Mouse (Mus musculus) liver, embryonic 11.5 days (tissue): ENCODE results near the gene Rxrg. TPM values are rescaled to one million over a fixed set of nuclear protein-coding genes. Genes with fewer than 3 reads are reported as not detected.
A peak's percentile ranks its signal among the peaks of the same experiment; 100 is the strongest.

Experiments
- ATAC-seq: fragments of 200-750 bp; cut with Nextera tagmentation; replicated peaks from 2 replicates; pipeline ENCODE4 v1.8.0; 2017; ENCODE audit warnings: moderate number of reproducible peaks, mild to moderate bottlenecking, moderate TSS enrichment, moderate library complexity; ENCODE audit not compliant: low FRiP score
- DNase-seq: peaks from one replicate; pipeline ENCODE4 v3.0.0-alpha.2; 2017; ENCODE audit warnings: low spot score
- H3K27ac ChIP-seq: fragments of 300-500 bp; sonication (generic); 2 replicates; pipeline ENCODE4 v1.5.1; 2014; ENCODE audit warnings: mild to moderate bottlenecking, low read depth, low read length, control low read depth
- H3K27me3 ChIP-seq: fragments of 300-500 bp; sonication (generic); replicated peaks from 2 replicates; pipeline ENCODE4 v1.6.1; 2014; ENCODE audit warnings: low read length, mixed read lengths; ENCODE audit not compliant: control insufficient read depth, insufficient read depth
- H3K36me3 ChIP-seq: fragments of 300-500 bp; sonication (generic); 2 replicates; pipeline ENCODE4 v1.6.1; 2014; ENCODE audit warnings: mild to moderate bottlenecking, low read length, moderate library complexity, mixed read lengths; ENCODE audit not compliant: control insufficient read depth, insufficient read depth
- H3K4me1 ChIP-seq: fragments of 300-500 bp; sonication (generic); replicated peaks from 2 replicates; pipeline ENCODE4 v1.6.1; 2014; ENCODE audit warnings: low read length, mixed read lengths; ENCODE audit not compliant: control insufficient read depth, insufficient read depth
- H3K4me2 ChIP-seq: fragments of 300-500 bp; sonication (generic); 2 replicates; pipeline ENCODE4 v1.6.1; 2014; ENCODE audit warnings: mild to moderate bottlenecking, control low read depth, moderate library complexity
- H3K4me3 ChIP-seq: fragments of 300-500 bp; sonication (generic); 2 replicates; pipeline ENCODE4 v1.5.1; 2014; ENCODE audit warnings: low read depth, low read length, control low read depth
- H3K9ac ChIP-seq: fragments of 300-500 bp; sonication (generic); 2 replicates; pipeline ENCODE4 v1.6.1; 2014; ENCODE audit warnings: low read depth, low read length, control low read depth
- H3K9me3 ChIP-seq: fragments of 300-500 bp; sonication (generic); 2 replicates; pipeline ENCODE4 v1.6.1; 2016; ENCODE audit warnings: low read length, inconsistent platforms, mixed read lengths; ENCODE audit not compliant: control insufficient read depth
- WGBS: fragments of 180-500 bp; shearing (Covaris S2); extraction: QIAGEN DNeasy Blood & Tissue Kit; methylation state at CpG from one replicate; pipeline ENCODE4 v1.1.7; 2014; 5-methylcytosine and 5-hydroxymethylcytosine counted together
- polyA plus RNA-seq: library from polyadenylated mRNA; unstranded; fragments of >200 nt; fragmentation: Nextera tagmentation; extraction: Ambion mirVana; gene quantifications from 2 replicates; pipeline ENCODE4 v1.2.1, GENCODE M21; 2014

The Rxrg gene
- polyA plus RNA-seq, 1 experiment from 2014 or later, result 2.8 TPM

DNA sequence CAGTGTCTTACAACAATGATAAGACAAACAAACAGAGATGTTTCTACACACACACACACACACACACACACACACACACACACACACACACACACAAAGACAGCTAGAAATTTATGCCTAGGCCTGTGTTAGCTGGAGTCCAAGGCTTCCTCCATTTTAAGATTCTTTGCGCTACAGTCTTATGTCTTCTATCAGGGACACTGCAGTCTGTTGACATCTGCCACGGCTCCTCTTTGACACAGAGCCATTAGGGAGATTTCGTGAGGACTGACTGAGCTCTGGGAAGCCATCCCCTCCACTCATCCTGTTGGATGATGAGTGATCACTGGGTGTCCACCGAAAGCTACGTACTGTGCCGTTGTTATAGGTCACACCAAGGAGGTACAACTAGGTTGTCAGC lies 33.6 kb downstream of the Rxrg start:
- DNase-seq (no peak), ATAC-seq (no peak)
- WGBS, result 80% methylated on average over 6 of the region's 6 CpGs
- Histone ChIP-seq H3K4me1 (no peaks in the 10 kb centered on the region), H3K27ac (no peak overlapping the region), H3K27me3 (0 out of 2 replicates have a peak, but pooled peaks cover 3% of the 10 kb centered on the region), H3K9me3 (no peaks in the 10 kb centered on the region), H3K9ac (no peak overlapping the region), H3K4me2 (no peak overlapping the region), H3K4me3 (no peak overlapping the region), H3K36me3 (no peaks in the 10 kb centered on the region)

DNA sequence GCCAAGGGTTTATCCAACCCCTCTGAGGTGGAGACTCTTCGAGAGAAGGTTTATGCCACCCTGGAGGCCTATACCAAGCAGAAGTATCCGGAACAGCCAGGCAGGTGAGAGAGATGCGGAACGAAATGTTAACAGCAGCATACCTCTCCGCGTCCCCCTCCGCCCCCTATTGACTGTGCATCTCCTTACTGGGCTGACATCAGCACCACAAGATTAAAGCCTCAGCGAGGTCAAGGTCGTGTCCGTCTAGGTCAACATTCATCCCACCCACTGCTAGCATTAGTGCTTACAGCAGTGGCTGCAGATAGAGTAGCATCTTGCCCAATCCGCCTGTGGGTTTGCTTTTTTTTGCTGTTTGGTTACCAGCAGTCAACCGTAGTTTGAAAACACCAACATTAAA lies 37.5 kb downstream of the Rxrg start:
- WGBS, result 43% methylated on average over 12 of the region's 12 CpGs
- H3K4me2 ChIP-seq, result no peak overlapping the region
- H3K4me3 ChIP-seq, result no peak overlapping the region
- no peak for DNase-seq
- no peaks in the 10 kb centered on the region for H3K36me3 ChIP-seq
- H3K9me3 ChIP-seq, result no peaks in the 10 kb centered on the region
- H3K9ac ChIP-seq, result no peak overlapping the region
- no peak overlapping the region for H3K27ac ChIP-seq
- no peaks in the 10 kb centered on the region for H3K4me1 ChIP-seq
- no peak for ATAC-seq
- 0 out of 2 replicates have a peak, but pooled peaks cover 3% of the 10 kb centered on the region for H3K27me3 ChIP-seq

DNA sequence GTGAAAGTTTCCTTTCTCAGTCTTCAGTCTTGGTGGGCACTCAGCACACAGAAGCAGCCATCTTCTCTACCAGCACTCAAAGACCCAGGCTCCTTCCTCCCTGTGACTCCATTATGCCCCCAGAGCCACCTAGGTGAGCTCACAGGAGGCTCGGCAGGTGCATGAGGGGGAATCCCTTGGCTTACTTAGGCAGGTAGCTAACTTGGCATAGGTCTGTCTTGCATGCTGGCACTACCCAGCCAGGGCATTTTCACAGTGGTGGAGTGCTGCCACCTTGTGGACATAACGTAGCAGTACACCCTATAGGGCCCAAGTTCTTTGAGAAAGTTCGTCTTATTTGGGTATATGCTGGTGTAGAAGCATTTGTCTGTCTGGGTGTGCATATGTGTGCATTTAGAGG lies 38.8 kb downstream of the Rxrg start:
- ATAC-seq (no peak; the same call in 1 of the 2 replicates), DNase-seq (peak; percentile 49)
- Histone ChIP-seq H3K9ac (no peak overlapping the region), H3K27me3 (0 out of 2 replicates have a peak, but pooled peaks cover 3% of the 10 kb centered on the region), H3K36me3 (no peaks in the 10 kb centered on the region), H3K4me2 (no peak overlapping the region), H3K9me3 (no peaks in the 10 kb centered on the region), H3K4me3 (no peak overlapping the region), H3K4me1 (no peaks in the 10 kb centered on the region), H3K27ac (no peak overlapping the region)
- 11% methylated on average over 3 of the region's 3 CpGs for WGBS

- Histone ChIP-seq H3K4me1 (no peaks in the 10 kb centered on the region), H3K9ac (no peak overlapping the region), H3K27me3 (peaks cover 5% of the 10 kb centered on the region), H3K4me3 (no peak overlapping the region), H3K4me2 (no peak overlapping the region), H3K27ac (no peak overlapping the region), H3K36me3 (no peaks in the 10 kb centered on the region), H3K9me3 (no peaks in the 10 kb centered on the region)
- 26% methylated on average over 13 of the region's 13 CpGs for WGBS
- DNase-seq, result peak; percentile 48
- no peak; the same call in 1 of the 2 replicates for ATAC-seq
Measured at GRCm38 (mm10) chr1:167638053-167638452, 39.9 kb downstream of the Rxrg start.

DNA sequence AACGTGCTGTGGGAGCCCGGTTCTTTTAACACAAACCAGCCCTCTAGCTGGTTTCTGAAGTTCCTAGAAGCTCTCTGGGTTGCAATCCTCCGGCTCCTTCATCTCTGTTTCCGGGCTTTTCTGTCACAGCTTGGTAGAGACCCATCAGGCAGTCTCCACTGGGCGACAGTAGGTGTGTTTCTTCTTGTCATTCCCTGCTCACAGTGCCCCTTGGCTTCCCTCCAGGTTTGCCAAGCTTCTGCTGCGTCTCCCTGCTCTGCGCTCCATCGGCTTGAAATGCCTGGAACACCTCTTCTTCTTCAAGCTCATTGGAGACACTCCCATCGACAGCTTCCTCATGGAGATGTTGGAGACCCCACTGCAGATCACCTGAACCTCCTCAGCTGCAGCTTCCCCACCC lies 40.7 kb downstream of the Rxrg start:
- H3K36me3 ChIP-seq, result no peaks in the 10 kb centered on the region

DNA sequence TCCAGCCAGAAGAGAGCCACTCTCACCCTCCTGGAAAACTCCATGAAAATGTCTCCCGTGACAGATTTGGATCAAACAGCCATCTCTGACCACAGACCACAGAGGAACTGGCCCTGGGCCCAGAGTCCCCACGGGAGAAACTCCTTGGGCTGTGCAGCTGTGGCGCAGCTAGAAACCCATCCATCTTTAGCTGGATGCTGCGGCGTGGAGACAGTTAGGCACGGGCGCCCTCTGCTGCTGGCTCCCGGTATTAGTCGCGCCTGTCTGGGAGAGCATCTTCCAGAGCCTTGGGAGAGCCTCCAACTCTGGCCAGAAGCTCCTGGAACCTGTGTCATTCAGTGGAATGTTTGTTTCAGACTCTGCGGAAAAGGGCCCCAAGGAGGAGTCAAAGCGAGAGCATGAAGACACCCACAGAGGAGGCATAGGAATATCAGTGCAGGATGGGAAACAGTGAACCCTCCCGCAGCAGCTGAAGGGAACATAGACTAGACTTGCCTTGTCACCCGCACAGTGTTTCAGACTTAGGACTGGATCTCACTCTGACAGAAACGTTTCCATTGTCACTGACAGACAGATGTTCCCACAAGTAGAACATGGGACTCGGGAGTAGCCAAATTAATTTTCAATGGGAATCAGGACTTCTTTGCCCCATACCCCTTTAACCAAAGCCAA lies 46.8 kb downstream of the Rxrg start:
- no peak overlapping the region for H3K4me3 ChIP-seq
- peak; percentile 66 for DNase-seq
- peaks cover 12% of the 10 kb centered on the region for H3K27me3 ChIP-seq
- H3K9me3 ChIP-seq, result no peaks in the 10 kb centered on the region
- WGBS, result 17% methylated on average over 16 of the region's 16 CpGs
- no peaks in the 10 kb centered on the region for H3K4me1 ChIP-seq
- peak; percentile 57; the same call in 1 of the 2 replicates for ATAC-seq
- H3K27ac ChIP-seq, result no peak overlapping the region
- H3K36me3 ChIP-seq, result no peaks in the 10 kb centered on the region
- H3K4me2 ChIP-seq, result no peak overlapping the region
- H3K9ac ChIP-seq, result no peak overlapping the region

More for the DNA sequence above, 40.7 kb downstream of the Rxrg start:
- WGBS, result 62% methylated on average over 9 of the region's 9 CpGs
- Histone ChIP-seq H3K9ac (no peak overlapping the region), H3K27ac (no peak overlapping the region), H3K4me2 (no peak overlapping the region), H3K27me3 (peaks cover 11% of the 10 kb centered on the region), H3K4me3 (no peak overlapping the region), H3K9me3 (no peaks in the 10 kb centered on the region), H3K4me1 (no peaks in the 10 kb centered on the region)
- ATAC-seq, result no peak
- no peak for DNase-seq

GRCm38 (mm10) chr1:167648670-167649069 lies 50.5 kb downstream of the Rxrg start:
- H3K9ac ChIP-seq, result no peak overlapping the region
- no peak overlapping the region for H3K27ac ChIP-seq
- no peaks in the 10 kb centered on the region for H3K36me3 ChIP-seq
- H3K4me3 ChIP-seq, result no peak overlapping the region
- H3K9me3 ChIP-seq, result no peaks in the 10 kb centered on the region
- DNase-seq (no peak), ATAC-seq (no peak)
- H3K4me2 ChIP-seq, result no peak overlapping the region
- WGBS, result 82% methylated on average over 3 of the region's 3 CpGs
- no peaks in the 10 kb centered on the region for H3K4me1 ChIP-seq
- H3K27me3 ChIP-seq, result 0 out of 2 replicates have a peak, but pooled peaks cover 5% of the 10 kb centered on the region

DNA sequence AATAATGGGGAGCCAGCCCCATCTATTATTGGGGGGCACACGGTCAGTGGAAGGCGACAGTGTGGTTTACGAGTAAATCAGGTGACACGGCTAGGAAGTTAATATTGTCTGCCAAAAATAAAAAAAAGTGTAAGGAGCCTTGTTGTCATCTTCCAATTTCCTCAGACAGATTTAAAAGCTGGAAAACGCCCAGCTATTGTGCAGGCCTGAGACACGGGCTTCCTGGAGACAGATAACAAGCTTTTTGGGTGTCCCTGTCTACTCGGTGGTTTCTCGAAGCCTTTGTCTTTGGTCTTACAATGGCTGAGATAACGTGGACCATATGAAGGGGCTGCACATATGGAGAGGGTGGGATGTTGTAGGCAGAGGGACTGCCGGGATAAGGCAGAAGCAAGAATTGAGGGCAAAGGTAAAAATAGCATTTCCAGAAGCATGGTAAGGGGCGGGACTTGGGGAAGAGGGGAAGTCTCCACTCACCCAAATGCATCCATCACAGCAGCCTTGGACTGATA lies 51.0 kb downstream of the Rxrg start:
- Histone ChIP-seq H3K27me3 (0 out of 2 replicates have a peak, but pooled peaks cover 1% of the 10 kb centered on the region), H3K27ac (no peak overlapping the region), H3K9me3 (no peaks in the 10 kb centered on the region), H3K4me2 (no peak overlapping the region), H3K4me3 (no peak overlapping the region), H3K4me1 (no peaks in the 10 kb centered on the region), H3K9ac (no peak overlapping the region), H3K36me3 (no peaks in the 10 kb centered on the region)
- 64% methylated on average over 11 of the region's 11 CpGs for WGBS
- DNase-seq (no peak), ATAC-seq (no peak)

- WGBS, result 76% methylated on average over 2 of the region's 2 CpGs
- no peak for DNase-seq
Measured at GRCm38 (mm10) chr1:167652336-167652735, 54.2 kb downstream of the Rxrg start.

More at GRCm38 (mm10) chr1:167652336-167652735, 54.2 kb downstream of the Rxrg start:
- H3K9ac ChIP-seq, result no peak overlapping the region
- no peak overlapping the region for H3K27ac ChIP-seq
- no peak for ATAC-seq
- H3K4me1 ChIP-seq, result no peaks in the 10 kb centered on the region
- H3K27me3 ChIP-seq, result 0 out of 2 replicates have a peak, but pooled peaks cover 2% of the 10 kb centered on the region
- no peaks in the 10 kb centered on the region for H3K9me3 ChIP-seq
- no peaks in the 10 kb centered on the region for H3K36me3 ChIP-seq
- H3K4me3 ChIP-seq, result no peak overlapping the region
- no peak overlapping the region for H3K4me2 ChIP-seq
